Mouse (Mus musculus) cerebellum, postnatal 25 days (tissue): ENCODE measurements around the gene Gng12.
"Not testable (repeated sequence)": the region's sequence is repeated elsewhere in the genome, so short reads cannot be mapped to it uniquely, and the experiment has no call there.

Experiments used
- DNase-seq, 2 experiments: peaks; one replicate each; pipeline ENCODE4 v3.0.0; 2021; ENCODE audit warnings: mixed read lengths in 2 of 2

Gene Gng12

GRCm38 (mm10) chr6:66994981-66995380 is 98.8 kb downstream of the Gng12 start:
- no peak for DNase-seq

DNA sequence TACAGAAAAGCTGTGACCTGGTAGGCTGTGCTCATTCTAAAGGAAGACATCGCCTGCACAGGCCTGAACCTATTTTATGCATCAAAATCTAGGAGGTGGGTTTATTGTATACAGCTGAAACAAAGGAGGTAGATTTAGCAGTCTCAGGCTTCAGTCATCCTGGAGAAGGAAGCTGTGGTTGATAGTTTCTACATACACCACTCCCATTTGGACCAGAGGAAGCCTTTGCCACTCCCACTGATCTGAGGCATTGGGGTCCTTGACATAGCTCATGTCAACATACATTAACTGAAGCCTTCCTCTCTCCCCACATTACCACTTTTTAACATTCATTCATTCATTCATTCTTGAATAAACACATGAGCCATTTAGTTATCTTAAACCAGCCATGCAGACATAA is 99.6 kb downstream of the Gng12 start:
- no peak for DNase-seq

- no peak for DNase-seq
Measured at GRCm38 (mm10) chr6:66996257-66996656, 100.1 kb downstream of the Gng12 start.

GRCm38 (mm10) chr6:66998645-66999044 is 102.4 kb downstream of the Gng12 start:
- DNase-seq: no peak

GRCm38 (mm10) chr6:66999800-67000199 is 103.6 kb downstream of the Gng12 start:
- DNase-seq: no peak

DNA sequence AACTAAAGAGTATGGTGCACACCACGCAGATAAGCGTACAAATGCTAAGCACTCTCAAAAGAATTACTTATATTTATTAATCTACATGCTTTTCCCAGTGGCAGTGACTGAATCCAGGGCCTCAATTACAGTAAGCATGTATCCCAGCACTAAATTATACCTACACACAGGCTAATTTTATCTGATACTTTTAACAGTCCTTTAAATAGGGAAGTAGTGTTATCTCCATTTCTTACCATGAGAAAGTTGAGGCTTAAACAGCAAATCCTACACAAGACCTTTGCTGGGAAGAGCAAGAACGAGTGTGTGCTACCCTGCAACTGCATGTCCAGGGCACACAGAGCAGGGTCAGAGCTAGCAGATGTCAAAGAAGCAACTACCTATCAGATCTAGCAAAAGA is 113.7 kb downstream of the Gng12 start:
- no peak for DNase-seq

DNA sequence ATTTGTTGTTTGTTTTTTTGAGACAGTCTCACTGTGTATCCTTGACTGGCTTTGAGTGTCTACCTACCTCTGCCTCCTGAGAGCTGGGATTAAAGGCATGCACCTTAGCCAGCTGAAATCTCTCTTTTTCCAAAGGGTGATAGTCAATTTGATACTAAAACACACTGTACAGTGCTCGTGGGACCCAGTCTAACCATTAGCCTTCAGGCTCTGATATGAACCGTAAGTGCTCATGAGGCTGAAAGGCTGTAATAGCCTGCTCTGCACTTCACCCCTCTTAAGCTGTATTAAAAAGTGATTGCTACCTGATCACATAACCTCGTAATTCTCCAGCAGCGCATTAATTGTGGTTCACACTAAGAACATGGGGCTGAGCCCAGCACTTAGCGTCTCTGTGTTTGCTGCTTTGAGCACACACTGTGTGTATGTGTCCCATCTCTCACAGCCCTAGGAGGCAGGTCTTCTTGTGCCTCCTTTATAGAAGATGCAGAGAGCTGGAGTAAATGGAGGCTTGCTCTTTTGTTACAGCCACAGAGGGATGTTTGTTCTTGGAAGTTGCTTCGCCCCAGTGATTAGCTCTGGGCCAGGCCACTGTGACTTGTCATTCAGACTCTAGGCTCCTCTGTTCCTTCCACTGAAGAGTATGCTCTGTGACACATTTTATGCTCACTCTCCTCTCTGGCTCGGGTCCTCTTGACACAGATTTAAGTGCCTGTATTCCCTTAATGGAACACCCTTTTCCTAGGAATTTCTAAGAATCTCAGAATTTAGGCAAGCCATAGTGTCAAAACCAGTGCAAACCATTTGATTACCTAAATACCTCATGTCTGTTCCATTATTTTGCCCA is 114.4 kb downstream of the Gng12 start:
- no peak for DNase-seq

- no peak for DNase-seq
Measured at GRCm38 (mm10) chr6:67011217-67011518, 115.0 kb downstream of the Gng12 start.

- no peak for DNase-seq
Measured at GRCm38 (mm10) chr6:67013293-67013948, 117.2 kb downstream of the Gng12 start.

DNA sequence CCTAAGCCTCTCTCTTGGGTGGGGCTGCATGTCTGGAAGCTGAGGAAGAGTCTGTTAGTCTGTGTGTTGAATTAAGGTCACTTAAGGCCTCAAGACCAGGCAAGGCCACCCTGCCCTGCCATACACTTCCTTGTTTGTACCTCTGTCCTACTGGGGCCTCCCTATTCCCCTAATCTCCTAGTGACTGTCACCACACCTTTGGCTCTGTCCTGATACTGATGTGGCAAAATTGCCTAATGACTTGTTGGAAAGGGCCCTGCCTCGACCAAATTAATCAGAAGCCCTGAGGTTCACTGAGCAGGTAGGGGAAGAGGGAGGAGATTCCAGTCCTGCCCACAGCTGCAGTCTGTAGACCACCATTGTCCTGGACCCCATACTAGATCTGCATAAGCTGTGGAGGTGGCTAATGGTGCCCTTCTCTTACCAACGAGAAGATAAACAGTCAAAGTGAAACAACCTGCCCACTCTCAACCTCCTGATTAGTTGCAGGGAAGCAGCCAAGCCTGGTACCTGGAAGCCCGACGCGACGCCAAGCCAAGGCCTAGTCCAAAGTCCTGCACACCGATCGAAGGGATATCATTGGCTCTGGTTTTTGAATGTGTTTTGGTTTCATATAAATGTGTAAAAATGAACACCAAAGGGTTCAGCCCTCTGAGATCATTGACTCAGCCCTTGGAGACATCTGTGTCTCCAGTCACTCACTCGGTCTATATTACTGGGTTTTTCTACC is 117.9 kb downstream of the Gng12 start:
- no peak for DNase-seq

DNA sequence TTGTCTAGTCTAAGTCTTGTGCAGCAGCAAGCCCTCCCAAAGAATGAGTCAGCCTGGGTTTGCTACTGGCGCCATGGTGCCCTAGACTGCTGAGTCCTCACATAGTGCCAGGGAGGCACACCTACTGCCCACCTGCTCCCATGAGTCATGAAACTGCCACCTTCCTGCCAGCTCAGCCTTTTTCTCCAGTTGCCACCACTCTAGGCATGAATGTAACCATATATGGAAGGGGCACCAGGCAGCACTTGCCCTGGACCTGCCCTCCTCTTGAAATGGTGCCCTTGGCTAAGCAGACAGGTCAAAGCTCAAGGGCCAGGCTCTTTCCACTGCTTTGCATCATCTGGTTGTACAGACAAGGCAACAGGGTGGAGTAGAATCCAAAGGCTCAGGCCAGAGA is 118.5 kb downstream of the Gng12 start:
- no peak for DNase-seq

GRCm38 (mm10) chr6:67015739-67016519 is 119.7 kb downstream of the Gng12 start:
- DNase-seq: no peak

DNA sequence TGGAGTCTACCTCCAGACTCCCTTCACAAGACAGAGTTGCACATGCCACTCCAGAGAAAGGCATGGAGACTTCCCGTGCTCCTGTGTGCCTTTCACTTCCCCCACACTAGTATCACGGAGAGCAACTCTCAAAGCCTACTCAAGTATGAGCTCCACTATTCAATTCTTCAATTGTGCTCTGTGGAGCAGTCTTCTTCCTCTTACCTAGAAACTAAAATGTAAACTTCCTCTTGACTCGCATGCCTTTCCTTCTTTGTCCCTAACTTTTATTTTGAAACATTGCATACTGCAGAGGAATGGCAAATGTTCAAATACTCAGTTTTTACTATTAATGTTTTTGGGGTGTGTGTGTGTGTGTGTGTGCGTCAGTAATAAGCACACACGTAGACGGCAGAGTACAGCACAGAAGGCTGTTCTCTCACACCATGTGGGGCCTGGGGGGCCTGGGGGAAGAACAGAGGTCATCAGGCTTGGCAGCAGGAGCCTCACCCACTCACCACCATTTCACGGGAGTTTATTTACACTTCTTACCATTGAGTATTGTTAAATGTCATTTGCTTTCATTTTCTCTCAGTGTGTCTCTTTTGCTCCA is 120.4 kb downstream of the Gng12 start:
- no peak for DNase-seq

- no peak for DNase-seq
Measured at GRCm38 (mm10) chr6:67018365-67018764, 122.2 kb downstream of the Gng12 start.

- not testable (repeated sequence) for DNase-seq
Measured at GRCm38 (mm10) chr6:67019001-67019400, 122.8 kb downstream of the Gng12 start.

- no peak for DNase-seq
Measured at GRCm38 (mm10) chr6:67021308-67021707, 125.1 kb downstream of the Gng12 start.

GRCm38 (mm10) chr6:67023729-67024128 is 127.5 kb downstream of the Gng12 start:
- DNase-seq: no peak

DNA sequence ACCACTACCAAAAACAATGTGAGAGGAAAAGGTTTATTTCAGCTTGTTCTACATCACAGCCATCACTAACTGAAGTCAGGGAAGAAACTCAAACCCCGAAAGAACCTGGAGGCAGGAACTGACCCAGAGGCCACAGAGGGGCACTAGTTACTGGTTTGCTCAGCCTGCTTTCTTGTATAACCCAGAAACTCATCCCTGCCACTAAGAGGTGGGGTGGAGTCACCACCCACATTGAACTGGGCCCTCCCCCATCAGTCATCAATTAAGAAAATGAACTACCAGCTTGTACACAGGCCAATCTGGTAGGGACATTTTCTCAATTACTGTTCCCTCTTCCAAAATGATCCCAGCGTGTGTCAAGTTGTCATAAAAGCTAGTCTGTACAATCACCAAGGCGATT is 130.5 kb downstream of the Gng12 start:
- no peak for DNase-seq

- DNase-seq: no peak
Measured at GRCm38 (mm10) chr6:67027438-67028142, 131.4 kb downstream of the Gng12 start.

DNA sequence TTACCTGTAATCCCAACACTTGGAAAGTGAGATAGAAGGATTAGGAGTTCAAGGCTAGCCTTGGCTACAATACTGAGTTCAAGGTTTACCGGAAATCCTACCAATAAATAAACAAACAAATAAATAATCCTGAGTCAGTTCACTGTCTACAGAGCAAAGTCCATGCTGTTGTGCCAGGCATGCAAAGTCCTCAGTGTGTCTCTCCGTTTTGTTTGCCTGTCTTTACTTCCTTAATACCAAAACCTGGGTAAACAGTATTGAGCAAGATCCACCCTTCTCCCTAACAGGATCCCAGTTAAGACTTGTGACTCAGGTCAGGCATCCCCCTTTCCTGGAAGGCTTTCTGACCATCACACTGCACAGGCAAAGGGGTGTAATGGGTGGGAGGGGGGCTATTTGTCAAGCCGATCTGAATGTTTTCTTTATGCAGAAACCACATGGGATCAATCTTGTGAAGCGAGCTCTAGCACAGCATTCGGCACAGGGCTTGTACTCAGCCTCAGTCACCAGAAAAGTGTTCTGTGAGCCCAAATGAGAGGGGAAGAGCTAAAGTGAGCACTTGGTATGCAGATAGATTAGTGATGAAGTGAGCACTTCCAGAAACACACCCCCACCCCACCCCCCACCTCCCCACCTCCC is 133.2 kb downstream of the Gng12 start:
- no peak for DNase-seq

DNA sequence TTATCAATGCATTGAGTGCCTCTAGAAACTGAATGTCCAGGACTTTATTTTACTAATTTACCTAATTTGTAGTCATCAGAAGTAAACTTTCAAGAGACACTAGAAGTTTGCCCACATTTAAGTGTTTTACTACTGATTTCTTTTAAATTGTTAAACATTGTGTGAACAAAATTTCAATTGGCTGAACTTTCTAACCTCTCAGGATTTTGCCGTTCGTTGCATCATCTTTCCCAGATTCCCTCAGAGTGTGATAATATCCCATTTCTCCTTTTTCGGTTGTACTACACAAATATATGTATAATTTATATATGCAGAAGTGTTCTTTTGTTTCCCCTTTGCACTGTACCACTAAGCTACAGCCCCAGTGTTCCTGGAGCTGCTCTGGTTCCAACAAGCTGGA is 133.8 kb downstream of the Gng12 start:
- DNase-seq: no peak

GRCm38 (mm10) chr6:67030416-67030815 is 134.2 kb downstream of the Gng12 start:
- no peak for DNase-seq
